Mouse (Mus musculus) spleen, adult 2 months (tissue): ENCODE measurements around the gene Eif4g1.

Experiments
- CTCF ChIP-seq: fragments of 200-500 bp; IDR thresholded peaks from 2 replicates; pipeline ENCODE4 v1.5.1; 2011; ENCODE audit warnings: mild to moderate bottlenecking, inconsistent platforms; ENCODE audit not compliant: insufficient read depth, insufficient read length, insufficient replicate concordance; ENCODE audit errors: extremely low read depth
- POLR2A ChIP-seq: fragments of 200-500 bp; IDR thresholded peaks from 2 replicates; pipeline ENCODE4 v1.6.1; 2011; ENCODE audit warnings: low read depth, low read length, inconsistent platforms

DNA sequence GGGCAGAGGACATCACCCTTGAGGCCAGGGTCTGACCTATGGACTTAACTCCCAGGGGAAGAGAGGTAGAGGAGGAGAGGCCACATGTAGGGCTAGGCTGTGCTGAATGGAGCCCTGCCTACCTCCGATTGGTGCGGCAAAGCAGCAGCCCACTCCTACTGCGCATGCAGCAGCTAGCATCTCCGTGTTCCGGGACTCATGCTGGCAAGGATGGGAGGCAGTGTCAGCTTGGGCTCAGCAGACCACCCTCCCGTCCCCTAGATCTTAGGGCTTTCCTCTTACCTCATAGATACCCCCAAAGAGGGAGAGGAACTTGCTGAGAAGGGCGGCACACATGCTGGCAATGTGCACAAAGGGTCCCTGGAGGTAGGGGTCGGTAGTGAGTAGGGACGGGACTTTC, 44.1 kb downstream of the Eif4g1 start:
- TF ChIP-seq POLR2A (no peak), CTCF (no peak)
